Mouse (Mus musculus): Measurements from ENCODE around the gene 2900026A02Rik. TPM values are rescaled to one million over a fixed set of nuclear protein-coding genes. Genes with fewer than 3 reads are reported as not detected.

2900026A02Rik gene
- total RNA-seq, 2 experiments from 2014 or later: 6.8 to 9.9 TPM

DNA sequence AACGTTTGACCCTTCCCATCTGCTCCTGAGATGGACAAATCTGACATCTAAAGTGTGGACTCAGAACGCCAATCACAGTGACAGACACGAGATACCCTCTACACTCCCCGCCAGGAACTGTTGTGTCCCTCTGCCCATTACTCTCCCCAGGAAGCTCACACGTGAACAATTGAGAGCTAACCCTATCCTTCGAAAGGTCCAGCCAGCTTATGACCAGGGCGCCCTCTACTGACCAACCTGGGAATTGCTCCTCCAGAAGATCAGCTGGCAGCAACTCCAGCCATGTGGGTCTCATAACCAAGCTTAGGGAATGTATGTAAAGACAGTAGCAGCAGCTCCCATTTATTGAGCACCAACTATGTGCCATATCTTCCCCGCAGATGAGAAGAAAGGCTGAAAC lies 65.9 kb downstream of the 2900026A02Rik start:
- ATAC-seq (replicated peaks; ENCODE audit: low FRiP score, low TSS enrichment, poor library complexity, severe bottlenecking): peak; percentile 57

DNA sequence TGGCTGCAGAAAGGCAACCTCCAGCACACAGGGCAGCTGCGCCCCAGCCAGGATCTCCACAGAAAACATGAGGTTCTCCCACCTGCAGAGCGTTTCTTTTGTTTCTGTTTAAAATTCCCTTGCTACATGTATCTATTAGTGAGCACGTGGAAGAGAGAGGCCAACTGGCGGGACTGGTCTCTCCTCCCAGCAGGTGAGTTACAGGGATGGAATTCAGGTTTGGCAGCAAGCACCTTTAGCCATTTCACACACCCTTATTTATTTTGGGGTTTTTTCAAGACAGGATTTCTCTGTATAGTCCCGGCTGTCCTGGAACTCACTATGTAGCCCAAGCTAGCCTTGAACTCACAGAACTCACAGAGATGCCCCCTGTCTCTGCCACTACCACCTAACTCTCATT lies 66.6 kb downstream of the 2900026A02Rik start:
- no peak for ATAC-seq (replicated peaks; ENCODE audit: low FRiP score, low TSS enrichment, poor library complexity, severe bottlenecking)

- no peak for ATAC-seq (replicated peaks; ENCODE audit: low FRiP score, low TSS enrichment, poor library complexity, severe bottlenecking)
These were observed 67.6 kb downstream of the 2900026A02Rik start for GRCm38 (mm10) chr5:113153508-113153830.

DNA sequence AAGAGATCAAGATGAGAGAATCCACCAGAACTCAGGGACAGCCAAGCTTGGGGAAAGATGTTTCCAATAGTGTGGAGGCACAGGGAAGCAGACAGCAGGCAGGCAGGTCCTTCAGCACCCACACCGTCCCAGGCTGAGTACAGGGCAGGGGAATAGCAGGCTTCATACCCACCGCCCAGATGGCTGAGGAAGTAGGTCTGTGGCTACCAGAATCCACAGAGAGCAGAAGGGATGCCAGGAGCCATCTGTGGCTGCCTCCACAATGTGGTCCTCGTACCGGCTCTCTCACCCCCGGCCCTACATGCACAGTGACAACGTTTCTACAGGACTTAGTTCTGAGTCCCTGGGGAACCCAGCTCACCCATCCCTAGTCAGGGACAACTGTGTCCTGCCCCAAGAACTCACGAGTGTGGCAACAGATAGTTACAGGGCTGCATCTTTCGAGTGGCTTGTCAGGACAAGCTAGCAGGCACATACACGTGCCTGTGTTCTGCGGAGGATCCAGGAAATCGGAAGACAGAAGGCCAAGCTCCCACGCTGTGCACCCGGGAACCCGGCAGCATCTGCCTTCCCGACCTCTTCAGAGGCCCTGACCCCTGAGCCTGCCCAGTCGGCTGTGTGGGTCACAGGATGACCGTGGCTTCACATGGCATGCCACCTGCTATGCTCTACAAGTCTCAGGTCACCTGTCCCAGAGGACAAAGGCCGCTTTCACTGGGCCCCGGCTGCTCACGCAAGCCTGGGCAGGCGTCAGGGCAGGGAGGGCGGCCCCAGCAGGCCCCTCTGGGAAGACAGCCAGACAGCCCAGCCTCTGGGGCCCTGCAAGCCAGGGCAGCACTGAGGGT lies 68.2 kb downstream of the 2900026A02Rik start:
- no peak for ATAC-seq (replicated peaks; ENCODE audit: low FRiP score, low TSS enrichment, poor library complexity, severe bottlenecking)

GRCm38 (mm10) chr5:113151554-113152103 lies 69.4 kb downstream of the 2900026A02Rik start:
- ATAC-seq (replicated peaks; ENCODE audit: low FRiP score, low TSS enrichment, poor library complexity, severe bottlenecking): no peak

DNA sequence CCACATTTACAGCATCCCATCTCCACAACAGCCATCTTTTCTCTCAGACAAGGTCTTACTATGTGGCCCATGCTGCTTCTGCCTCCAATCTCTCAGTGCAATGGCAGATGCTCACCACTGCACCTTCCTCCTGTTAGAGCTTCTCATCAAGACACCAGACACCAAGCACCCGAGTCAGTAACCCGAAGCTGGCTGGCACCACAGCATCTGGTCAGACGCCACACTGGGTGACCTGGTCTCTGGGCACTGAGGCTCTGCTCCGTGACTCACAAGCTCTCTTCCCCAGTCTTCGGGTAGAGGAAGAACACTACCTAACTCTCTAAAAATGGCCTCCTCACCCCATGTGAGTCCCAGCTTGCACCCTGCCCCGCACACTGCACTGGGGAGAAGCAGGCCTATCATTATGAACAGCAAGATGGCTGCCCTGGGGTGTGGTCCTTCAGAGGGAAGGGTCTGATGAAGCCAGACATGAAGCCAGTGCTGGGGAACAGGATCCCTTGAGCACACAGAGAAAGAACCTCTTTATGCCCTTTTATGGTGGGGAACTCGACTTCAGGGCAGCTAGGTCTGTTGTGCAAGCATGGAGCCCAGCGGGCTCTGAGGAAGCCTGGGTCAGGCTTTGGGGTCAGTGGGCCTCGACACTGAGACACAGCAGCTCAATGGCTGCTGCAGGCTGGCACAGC lies 70.0 kb downstream of the 2900026A02Rik start:
- no peak for ATAC-seq (replicated peaks; ENCODE audit: low FRiP score, low TSS enrichment, poor library complexity, severe bottlenecking)

DNA sequence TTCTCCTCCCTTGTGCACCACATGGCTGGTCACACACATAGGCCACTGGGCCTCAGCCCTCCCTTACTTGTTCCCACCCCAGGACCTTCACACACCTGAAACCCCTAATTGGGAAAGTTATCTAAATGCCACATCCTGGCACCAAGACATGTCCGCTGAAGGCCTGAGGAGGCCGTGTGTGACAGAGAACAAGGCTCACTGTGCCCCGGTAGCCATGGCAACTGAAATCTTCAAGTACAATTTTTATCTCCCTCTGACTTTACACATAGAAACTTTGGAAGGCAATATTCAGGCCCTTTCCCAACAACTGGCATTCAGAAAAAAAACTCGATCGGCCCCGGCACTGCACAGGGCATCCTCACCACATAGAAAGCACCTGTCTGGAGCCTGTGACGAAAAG lies 72.0 kb downstream of the 2900026A02Rik start:
- no peak for ATAC-seq (replicated peaks; ENCODE audit: low FRiP score, low TSS enrichment, poor library complexity, severe bottlenecking)

DNA sequence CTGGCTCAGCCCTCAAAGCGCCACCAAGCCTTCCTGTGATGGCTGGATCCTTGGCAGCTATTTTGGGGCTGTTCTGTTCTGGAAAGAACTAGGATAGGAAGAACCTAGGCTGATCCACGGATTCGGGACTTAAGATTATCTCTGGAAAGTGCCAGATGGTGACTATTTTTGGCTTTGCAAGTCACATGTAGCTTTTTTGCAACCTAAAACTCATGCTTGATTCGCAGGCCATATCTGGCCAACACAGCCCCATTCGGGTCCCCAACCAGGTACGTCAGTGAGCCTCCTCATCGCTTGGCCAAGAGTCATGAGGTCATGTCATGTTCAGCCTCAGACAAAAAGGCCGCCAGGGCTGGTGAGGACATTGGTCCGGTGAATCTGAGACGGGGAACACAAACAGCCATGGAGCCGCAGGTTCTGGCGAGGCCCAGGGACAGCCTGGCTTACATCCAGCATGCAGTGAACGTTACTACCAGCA lies 73.0 kb downstream of the 2900026A02Rik start:
- no peak for ATAC-seq (replicated peaks; ENCODE audit: low FRiP score, low TSS enrichment, poor library complexity, severe bottlenecking)

- ATAC-seq (replicated peaks; ENCODE audit: low FRiP score, low TSS enrichment, poor library complexity, severe bottlenecking): no peak
These were observed 74.4 kb downstream of the 2900026A02Rik start for GRCm38 (mm10) chr5:113146656-113147055.

- ATAC-seq (replicated peaks; ENCODE audit: low FRiP score, low TSS enrichment, poor library complexity, severe bottlenecking): no peak
These were observed 75.9 kb downstream of the 2900026A02Rik start for GRCm38 (mm10) chr5:113145171-113145570.

DNA sequence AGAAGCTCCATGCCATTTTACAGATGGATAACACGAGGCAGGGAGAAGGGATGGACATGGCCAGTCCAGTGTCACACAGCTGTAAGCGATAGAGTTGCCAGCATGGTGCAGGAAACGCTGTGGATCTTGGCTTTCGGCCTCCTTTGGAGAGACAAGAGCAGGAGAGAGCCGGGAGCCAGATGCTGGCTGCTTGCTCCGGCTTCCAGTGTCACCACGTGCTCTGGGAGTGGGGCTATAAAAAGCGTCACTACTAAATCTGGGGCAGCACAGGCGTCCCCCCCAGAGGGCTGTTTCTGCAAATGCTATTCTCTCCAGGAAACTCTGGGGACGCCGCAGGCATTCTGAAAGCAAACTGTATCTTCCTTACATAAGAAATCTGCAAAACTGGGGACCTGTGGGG lies 78.5 kb downstream of the 2900026A02Rik start:
- no peak for ATAC-seq (replicated peaks; ENCODE audit: low FRiP score, low TSS enrichment, poor library complexity, severe bottlenecking)

GRCm38 (mm10) chr5:113142018-113142417 lies 79.0 kb downstream of the 2900026A02Rik start:
- ATAC-seq (replicated peaks; ENCODE audit: low FRiP score, low TSS enrichment, poor library complexity, severe bottlenecking): no peak

DNA sequence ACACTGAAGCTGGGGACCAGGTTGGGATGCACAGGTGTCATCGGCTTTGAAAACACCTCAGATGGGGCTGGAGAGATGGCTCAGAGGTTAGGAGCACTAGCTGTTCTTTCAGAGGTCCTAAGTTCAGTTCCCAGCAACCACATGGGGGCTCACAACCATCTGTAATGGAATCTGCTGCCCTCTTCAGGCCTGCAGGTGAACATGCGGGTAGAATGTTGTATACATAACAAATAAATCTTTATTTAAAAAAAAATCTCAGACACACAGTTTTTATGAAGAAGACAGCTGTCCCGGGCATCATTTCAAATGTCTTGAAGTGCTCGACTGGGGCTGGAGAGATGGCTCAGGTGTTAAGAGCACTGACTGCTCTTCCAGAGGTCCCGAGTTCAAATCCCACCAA lies 80.2 kb downstream of the 2900026A02Rik start:
- ATAC-seq (replicated peaks; ENCODE audit: low FRiP score, low TSS enrichment, poor library complexity, severe bottlenecking): no peak

DNA sequence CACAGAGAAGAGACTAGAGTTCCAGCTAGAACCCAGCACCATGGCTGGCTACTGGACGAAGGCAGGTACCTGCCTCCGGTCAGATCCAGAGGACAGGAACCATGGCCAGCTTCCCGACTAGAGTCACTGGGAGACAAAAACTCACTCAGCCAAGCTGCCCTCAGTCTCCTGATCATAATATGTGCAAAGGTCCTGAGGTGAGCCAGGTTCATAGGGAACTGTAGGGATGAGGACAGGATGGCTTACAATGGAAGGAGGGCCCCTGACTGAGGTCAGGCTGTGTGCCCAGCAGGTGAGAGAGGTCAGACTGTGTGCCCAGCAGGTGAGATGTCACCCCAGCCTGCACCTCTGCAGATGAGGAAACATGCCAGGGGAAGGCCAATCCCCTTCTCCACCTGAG lies 81.0 kb downstream of the 2900026A02Rik start:
- ATAC-seq (replicated peaks; ENCODE audit: low FRiP score, low TSS enrichment, poor library complexity, severe bottlenecking): no peak

GRCm38 (mm10) chr5:113139064-113139726 lies 81.8 kb downstream of the 2900026A02Rik start:
- no peak for ATAC-seq (replicated peaks; ENCODE audit: low FRiP score, low TSS enrichment, poor library complexity, severe bottlenecking)

DNA sequence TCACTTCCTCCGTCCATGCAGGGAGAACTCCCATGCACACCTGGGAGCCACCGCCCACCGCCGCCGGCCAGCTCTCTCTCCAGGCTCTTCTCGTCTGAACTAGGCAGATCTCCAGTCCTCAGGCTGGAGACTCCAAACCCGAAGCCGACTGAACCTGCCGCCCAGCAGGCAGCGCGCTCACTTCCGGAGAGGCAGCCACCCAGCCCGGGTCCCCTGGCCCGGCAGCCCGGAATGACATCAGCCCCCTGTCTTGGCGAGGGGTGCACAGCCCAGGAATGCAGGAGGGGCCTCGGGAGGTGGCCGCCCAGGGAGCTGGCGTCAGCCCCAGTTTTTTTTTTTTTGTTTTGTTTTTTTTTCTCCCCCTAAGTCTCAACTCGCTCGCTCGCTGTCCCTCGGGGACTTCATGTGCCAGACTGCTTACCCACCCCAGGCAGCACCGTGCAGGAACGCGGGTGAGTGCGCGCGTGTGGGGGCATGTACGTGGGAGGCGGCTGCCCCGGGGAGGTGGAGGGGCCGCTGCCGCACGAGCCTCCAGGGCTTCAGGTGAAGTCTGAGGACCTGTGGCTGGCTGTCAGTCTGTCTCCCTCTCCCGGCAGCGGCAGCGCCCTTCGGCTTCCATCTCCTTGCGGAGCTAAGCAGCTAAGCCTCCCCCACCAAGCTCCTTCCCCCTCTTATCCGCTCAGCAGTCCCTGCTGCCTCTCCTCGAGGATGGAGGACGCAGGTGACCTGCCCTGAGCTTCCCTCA lies 82.5 kb downstream of the 2900026A02Rik start:
- ATAC-seq (replicated peaks; ENCODE audit: low FRiP score, low TSS enrichment, poor library complexity, severe bottlenecking): peak; percentile 54

- ATAC-seq (replicated peaks; ENCODE audit: low FRiP score, low TSS enrichment, poor library complexity, severe bottlenecking): no peak
These were observed 83.2 kb downstream of the 2900026A02Rik start for GRCm38 (mm10) chr5:113137691-113138318.

DNA sequence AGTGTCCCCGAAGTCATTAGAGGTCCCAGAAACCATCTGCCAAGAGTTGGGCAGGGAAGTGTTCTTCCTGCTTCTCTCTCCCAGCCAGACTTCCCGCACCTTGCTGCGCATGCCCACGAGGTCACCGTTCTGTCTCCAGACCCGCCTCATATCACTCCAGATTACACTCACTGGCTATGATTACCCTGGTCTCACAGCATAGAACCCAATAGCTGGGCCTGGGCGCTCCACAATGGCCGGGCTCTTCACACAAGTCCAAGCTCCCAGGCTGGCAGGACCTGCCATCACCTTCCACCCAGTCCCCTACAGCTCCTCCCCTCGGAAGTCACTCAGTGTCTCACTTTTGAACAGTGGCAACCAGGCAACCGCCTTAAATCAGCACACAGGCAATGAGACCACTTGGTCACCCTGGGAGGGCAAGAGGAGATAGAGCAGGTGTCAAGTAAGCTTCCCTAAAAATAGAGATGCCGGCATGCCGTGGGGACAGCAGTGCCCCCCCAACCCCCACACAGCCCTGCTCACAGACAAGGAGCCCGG lies 84.0 kb downstream of the 2900026A02Rik start:
- ATAC-seq (replicated peaks; ENCODE audit: low FRiP score, low TSS enrichment, poor library complexity, severe bottlenecking): 0 out of 2 replicates have a peak, but pooled peaks have one; percentile 7

- no peak for ATAC-seq (replicated peaks; ENCODE audit: low FRiP score, low TSS enrichment, poor library complexity, severe bottlenecking)
These were observed 85.5 kb downstream of the 2900026A02Rik start for GRCm38 (mm10) chr5:113135513-113135912.

Data from megakaryocyte-erythroid progenitor cell, adult 5-6 weeks (primary cell).